Mouse (Mus musculus): Measurements from ENCODE around the gene Fam76b.
A peak's percentile ranks its signal among the peaks of the same experiment; 100 is the strongest.
"Not testable (repeated sequence)": the region's sequence is repeated elsewhere in the genome, so short reads cannot be mapped to it uniquely, and the experiment has no call there.

Fam76b gene

GRCm38 (mm10) chr9:13827406-13828086 is at the start of gene Fam76b:
Fam76b (plus strand) TSS chr9:13827716.
- peak; percentile 99 for DNase-seq (ENCODE audit: low read depth)

GRCm38 (mm10) chr9:13781985-13782384 is 45.5 kb upstream of the Fam76b start:
- no peak for DNase-seq (ENCODE audit: low read depth)

- DNase-seq (ENCODE audit: low read depth) = not testable (repeated sequence)
These were observed 36.7 kb upstream of the Fam76b start for GRCm38 (mm10) chr9:13790864-13791263.

GRCm38 (mm10) chr9:13794302-13794701 is 33.2 kb upstream of the Fam76b start:
- no peak for DNase-seq (ENCODE audit: low read depth)

GRCm38 (mm10) chr9:13794756-13795155 is 32.8 kb upstream of the Fam76b start:
- no peak for DNase-seq (ENCODE audit: low read depth)

GRCm38 (mm10) chr9:13804480-13804879 is 23.0 kb upstream of the Fam76b start:
- no peak for DNase-seq (ENCODE audit: low read depth)

- no peak for DNase-seq (ENCODE audit: low read depth)
These were observed 20.7 kb upstream of the Fam76b start for GRCm38 (mm10) chr9:13806854-13807253.

GRCm38 (mm10) chr9:13807657-13808056 is 19.9 kb upstream of the Fam76b start:
- no peak for DNase-seq (ENCODE audit: low read depth)

- DNase-seq (ENCODE audit: low read depth) = no peak
These were observed 17.6 kb upstream of the Fam76b start for GRCm38 (mm10) chr9:13809937-13810336.

GRCm38 (mm10) chr9:13818369-13818768 is 9.1 kb upstream of the Fam76b start:
- DNase-seq (ENCODE audit: low read depth) = no peak

- DNase-seq (ENCODE audit: low read depth) = no peak
These were observed 6.7 kb upstream of the Fam76b start for GRCm38 (mm10) chr9:13820774-13821173.

GRCm38 (mm10) chr9:13825896-13826295 is 1.6 kb upstream of the Fam76b start:
- no peak for DNase-seq (ENCODE audit: low read depth)

GRCm38 (mm10) chr9:13826391-13826805 is 1.1 kb upstream of the Fam76b start:
- DNase-seq (ENCODE audit: low read depth) = peak; percentile 29

GRCm38 (mm10) chr9:13826832-13827405 is 597 bp upstream of the Fam76b start, which contains the start of gene Cep57:
Cep57 (minus strand) TSS chr9:13827107.
- peak; percentile 95 for DNase-seq (ENCODE audit: low read depth)

GRCm38 (mm10) chr9:13828087-13828441 is 548 bp downstream of the Fam76b start:
- no peak for DNase-seq (ENCODE audit: low read depth)

GRCm38 (mm10) chr9:13835256-13835655 is 7.7 kb downstream of the Fam76b start:
- DNase-seq (ENCODE audit: low read depth) = no peak

- no peak for DNase-seq (ENCODE audit: low read depth)
These were observed 9.2 kb downstream of the Fam76b start for GRCm38 (mm10) chr9:13836726-13837125.

- DNase-seq (ENCODE audit: low read depth) = no peak
These were observed 20.1 kb downstream of the Fam76b start for GRCm38 (mm10) chr9:13847591-13847990.

GRCm38 (mm10) chr9:13848481-13849480 is 21.3 kb downstream of the Fam76b start:
- DNase-seq (ENCODE audit: low read depth) = peak; percentile 26

GRCm38 (mm10) chr9:13853876-13854275 is 26.4 kb downstream of the Fam76b start:
- DNase-seq (ENCODE audit: low read depth) = no peak

- no peak for DNase-seq (ENCODE audit: low read depth)
These were observed 28.7 kb downstream of the Fam76b start for GRCm38 (mm10) chr9:13856247-13856646.

- no peak for DNase-seq (ENCODE audit: low read depth)
These were observed 29.3 kb downstream of the Fam76b start for GRCm38 (mm10) chr9:13856777-13857176.

- DNase-seq (ENCODE audit: low read depth) = no peak
These were observed 40.1 kb downstream of the Fam76b start for GRCm38 (mm10) chr9:13867646-13868045.

All from c-Kit-positive CD71-negative TER-119-negative erythroid progenitor cells, embryonic 14.5 days (primary cell).